Mouse (Mus musculus): ENCODE measurements at regions not wholly inside any gene's neighbourhood (a gene's known extent, or its start where the extent isn't known, plus 50 kb on each side); places are given as distances from the start of the nearest gene placed in this dataset.

DNA sequence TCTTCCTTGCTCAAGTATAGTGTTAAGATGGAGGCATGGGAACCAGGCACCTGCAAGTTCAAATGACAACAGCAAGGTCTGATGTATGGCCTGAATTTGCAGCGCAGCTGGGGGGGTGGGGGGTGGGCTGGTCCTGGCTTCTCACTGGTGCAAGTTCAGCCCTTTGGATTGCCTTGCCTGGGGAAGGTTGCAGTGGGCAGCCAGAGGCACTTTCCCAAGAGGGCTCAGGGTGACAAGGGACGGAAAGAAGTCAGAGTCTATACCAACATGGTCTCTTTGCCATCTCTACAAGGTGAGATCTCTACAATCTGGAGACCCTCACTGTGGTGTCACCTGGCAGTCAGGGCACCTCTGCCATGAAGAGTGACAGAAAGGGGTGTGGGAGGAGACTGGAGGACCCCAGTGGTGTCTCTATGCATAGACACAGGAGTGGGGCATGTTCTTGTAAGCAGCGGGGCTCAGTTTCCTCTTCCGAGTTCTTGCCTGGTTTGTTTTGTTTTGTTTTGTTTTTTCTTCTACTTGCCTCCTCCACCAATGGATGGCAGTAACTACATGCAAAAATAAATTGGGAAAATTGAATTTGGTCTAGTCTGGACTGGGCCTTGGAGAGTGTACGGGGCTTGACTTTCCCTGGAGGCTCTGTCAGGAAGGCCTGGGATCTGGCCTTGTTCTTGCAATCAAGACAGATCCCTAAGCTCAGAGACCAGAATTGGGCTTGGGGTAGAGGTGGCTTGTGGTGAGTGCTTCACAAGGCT lies 284.4 kb upstream of the Cnr1 start:
- H3K36me3 ChIP-seq (replicated peaks; ENCODE audit: control insufficient read depth, insufficient read depth, low read depth), result no peaks in the 10 kb centered on the region
- H3K4me3 ChIP-seq (ENCODE audit: insufficient read depth in 1 of 2, low read depth in 2 of 2, low read length in 2 of 2), result no peak overlapping the region
- no peaks in the 10 kb centered on the region for H3K27me3 ChIP-seq (ENCODE audit: control insufficient read depth, insufficient read depth, low read length)
- TF ChIP-seq EP300 (IDR thresholded peaks at IDR 0.05; ENCODE audit: low read depth) (no peak), CTCF (IDR thresholded peaks at IDR 0.05; ENCODE audit: low read depth) (no peak)
- no peak for ATAC-seq (ENCODE audit: insufficient read depth)
- H3K9ac ChIP-seq (replicated peaks), result no peak overlapping the region
- H3K9me3 ChIP-seq (ENCODE audit: control insufficient read depth, low read length), result no peaks in the 10 kb centered on the region
- no peak overlapping the region for H3K27ac ChIP-seq
- WGBS (ENCODE audit: insufficient replicate concordance), result 71% methylated on average over 5 of the region's 5 CpGs
- no peaks in the 10 kb centered on the region for H3K4me1 ChIP-seq (replicated peaks; ENCODE audit: control insufficient read depth in 2 of 2, insufficient read depth in 2 of 2, low read length in 1 of 2)
- no peak for DNase-seq (ENCODE audit: low read depth in 3 of 3, low spot score in 3 of 3)
- H3K4me2 ChIP-seq (ENCODE audit: low read depth), result no peak overlapping the region

GRCm38 (mm10) chr4:33640576-33641255 lies 283.7 kb upstream of the Cnr1 start:
- no peak overlapping the region for H3K4me3 ChIP-seq (ENCODE audit: insufficient read depth in 1 of 2, low read depth in 2 of 2, low read length in 2 of 2)
- no peak overlapping the region for H3K9ac ChIP-seq (replicated peaks)
- DNase-seq (ENCODE audit: low read depth in 3 of 3, low spot score in 3 of 3), result no peak
- no peaks in the 10 kb centered on the region for H3K27me3 ChIP-seq (ENCODE audit: control insufficient read depth, insufficient read depth, low read length)
- TF ChIP-seq CTCF (IDR thresholded peaks at IDR 0.05; ENCODE audit: low read depth) (no peak), EP300 (IDR thresholded peaks at IDR 0.05; ENCODE audit: low read depth) (no peak)
- H3K9me3 ChIP-seq (ENCODE audit: control insufficient read depth, low read length), result no peaks in the 10 kb centered on the region
- no peak overlapping the region for H3K27ac ChIP-seq
- H3K4me2 ChIP-seq (ENCODE audit: low read depth), result no peak overlapping the region
- no peak for ATAC-seq (ENCODE audit: insufficient read depth)
- no peaks in the 10 kb centered on the region for H3K4me1 ChIP-seq (replicated peaks; ENCODE audit: control insufficient read depth in 2 of 2, insufficient read depth in 2 of 2, low read length in 1 of 2)
- WGBS (ENCODE audit: insufficient replicate concordance), result 62% methylated on average over 11 of the region's 11 CpGs
- H3K36me3 ChIP-seq (replicated peaks; ENCODE audit: control insufficient read depth, insufficient read depth, low read depth), result no peaks in the 10 kb centered on the region

- H3K27ac ChIP-seq, result no peak overlapping the region
- ATAC-seq (ENCODE audit: insufficient read depth), result no peak
- H3K27me3 ChIP-seq (ENCODE audit: control insufficient read depth, insufficient read depth, low read length), result no peaks in the 10 kb centered on the region
- H3K36me3 ChIP-seq (replicated peaks; ENCODE audit: control insufficient read depth, insufficient read depth, low read depth), result no peaks in the 10 kb centered on the region
- H3K9me3 ChIP-seq (ENCODE audit: control insufficient read depth, low read length), result no peaks in the 10 kb centered on the region
- H3K4me3 ChIP-seq (ENCODE audit: insufficient read depth in 1 of 2, low read depth in 2 of 2, low read length in 2 of 2), result no peak overlapping the region
- no peak overlapping the region for H3K4me2 ChIP-seq (ENCODE audit: low read depth)
- DNase-seq (ENCODE audit: low read depth in 3 of 3, low spot score in 3 of 3), result no peak
- TF ChIP-seq EP300 (IDR thresholded peaks at IDR 0.05; ENCODE audit: low read depth) (no peak), CTCF (IDR thresholded peaks at IDR 0.05; ENCODE audit: low read depth) (no peak)
- no peaks in the 10 kb centered on the region for H3K4me1 ChIP-seq (replicated peaks; ENCODE audit: control insufficient read depth in 2 of 2, insufficient read depth in 2 of 2, low read length in 1 of 2)
- 62% methylated on average over 6 of the region's 6 CpGs for WGBS (ENCODE audit: insufficient replicate concordance)
- H3K9ac ChIP-seq (replicated peaks), result no peak overlapping the region
Measured at GRCm38 (mm10) chr4:33641883-33642282, 282.5 kb upstream of the Cnr1 start.

GRCm38 (mm10) chr4:33642526-33642925 lies 281.9 kb upstream of the Cnr1 start:
- Histone ChIP-seq H3K36me3 (replicated peaks; ENCODE audit: control insufficient read depth, insufficient read depth, low read depth) (no peaks in the 10 kb centered on the region), H3K4me3 (ENCODE audit: insufficient read depth in 1 of 2, low read depth in 2 of 2, low read length in 2 of 2) (no peak overlapping the region), H3K27me3 (ENCODE audit: control insufficient read depth, insufficient read depth, low read length) (no peaks in the 10 kb centered on the region), H3K9ac (replicated peaks) (no peak overlapping the region), H3K27ac (no peak overlapping the region), H3K9me3 (ENCODE audit: control insufficient read depth, low read length) (no peaks in the 10 kb centered on the region), H3K4me2 (ENCODE audit: low read depth) (no peak overlapping the region), H3K4me1 (replicated peaks; ENCODE audit: control insufficient read depth in 2 of 2, insufficient read depth in 2 of 2, low read length in 1 of 2) (no peaks in the 10 kb centered on the region)
- no peak for TF ChIP-seq CTCF (IDR thresholded peaks at IDR 0.05; ENCODE audit: low read depth)
- ATAC-seq (ENCODE audit: insufficient read depth) (no peak), DNase-seq (ENCODE audit: low read depth in 3 of 3, low spot score in 3 of 3) (no peak)
- WGBS (ENCODE audit: insufficient replicate concordance), result 72% methylated on average over 13 of the region's 13 CpGs

DNA sequence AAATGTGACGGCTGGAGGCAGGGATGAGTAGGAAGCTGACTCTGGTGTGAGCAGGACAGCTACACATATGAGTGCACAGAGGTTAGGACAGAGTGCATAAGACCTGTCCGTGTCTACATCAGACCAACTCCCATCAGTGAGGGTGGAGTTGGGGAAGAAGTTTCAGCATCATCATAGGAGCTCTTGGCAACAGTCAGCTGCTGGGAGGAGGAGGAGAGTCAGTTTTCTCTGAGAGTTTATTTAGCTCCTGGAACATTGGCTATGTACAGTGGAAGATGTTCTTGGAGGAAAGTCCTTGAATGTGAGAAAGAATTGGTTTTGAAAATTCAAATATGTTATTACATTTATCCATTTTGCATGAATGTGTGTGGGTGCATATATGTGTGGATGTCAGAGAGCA lies 279.2 kb upstream of the Cnr1 start:
- TF ChIP-seq CTCF (IDR thresholded peaks at IDR 0.05; ENCODE audit: low read depth), result no peak
- no peak for TF ChIP-seq EP300 (IDR thresholded peaks at IDR 0.05; ENCODE audit: low read depth)
- Histone ChIP-seq H3K9me3 (ENCODE audit: control insufficient read depth, low read length) (no peaks in the 10 kb centered on the region), H3K27me3 (ENCODE audit: control insufficient read depth, insufficient read depth, low read length) (no peaks in the 10 kb centered on the region), H3K4me1 (replicated peaks; ENCODE audit: control insufficient read depth in 2 of 2, insufficient read depth in 2 of 2, low read length in 1 of 2) (no peaks in the 10 kb centered on the region), H3K9ac (replicated peaks) (no peak overlapping the region), H3K27ac (no peak overlapping the region), H3K4me2 (ENCODE audit: low read depth) (no peak overlapping the region), H3K4me3 (ENCODE audit: insufficient read depth in 1 of 2, low read depth in 2 of 2, low read length in 2 of 2) (no peak overlapping the region), H3K36me3 (replicated peaks; ENCODE audit: control insufficient read depth, insufficient read depth, low read depth) (no peaks in the 10 kb centered on the region)
- WGBS (ENCODE audit: insufficient replicate concordance), result 51% methylated on average over 2 of the region's 2 CpGs
- DNase-seq (ENCODE audit: low read depth in 3 of 3, low spot score in 3 of 3) (no peak), ATAC-seq (ENCODE audit: insufficient read depth) (no peak)
